Comparison of ENCODE assay signal across 23 mouse cellular contexts in genomic region chrX:71475992-71476391, GRCm38 (mm10). TPM values are rescaled to one million over a fixed set of nuclear protein-coding genes. Genes with fewer than 3 reads are reported as not detected.
DNase-seq lines count a peak whose midpoint lies in the region; ATAC-seq and TF ChIP-seq lines count a peak whose summit lies in the region.
"Had no signal": no experiment of that assay in that cellular context is flagged by ENCODE, and none has a peak within 500 bp of the region (broad histone marks: within the 10 kb centered on the region; RNA-seq: fewer than 3 reads in every experiment).

No protein-coding gene starts in this region.

- H3K4me1 ChIP-seq in limb, embryonic 14.5 days (ENCODE audit: control insufficient read depth, insufficient read depth, low read length), result no peaks in the 10 kb centered on the region
- peaks cover 6% of the 10 kb centered on the region; the same call in 1 of the 2 replicates for H3K4me1 ChIP-seq in limb, embryonic 10.5 days
- H3K4me1 ChIP-seq in kidney, embryonic 14.5 days (ENCODE audit: control insufficient read depth, insufficient read depth, low read length), result no peaks in the 10 kb centered on the region
- H3K4me1 ChIP-seq: heart, embryonic 12.5 days; hindbrain, embryonic 13.5 days; intestine, embryonic 15.5 days; midbrain, embryonic 12.5 days; neural tube, embryonic 12.5 days had no signal

- WGBS in limb, embryonic 14.5 days, result 37% methylated on average over 3 of the region's 3 CpGs
- 36% methylated on average over 3 of the region's 3 CpGs for WGBS in limb, embryonic 10.5 days
- WGBS in kidney, embryonic 14.5 days, result 78% methylated on average over 3 of the region's 3 CpGs

- H3K9ac ChIP-seq in limb, embryonic 14.5 days (ENCODE audit: low read depth, low read length, severe bottlenecking), result no peak overlapping the region
- H3K9ac ChIP-seq in kidney, embryonic 14.5 days (ENCODE audit: low read depth, low read length), result no peak overlapping the region
- H3K9ac ChIP-seq: heart, embryonic 12.5 days; hindbrain, embryonic 13.5 days; intestine, embryonic 15.5 days; limb, embryonic 15.5 days; midbrain, embryonic 12.5 days; neural tube, embryonic 12.5 days had no signal

- H3K4me2 ChIP-seq in limb, embryonic 14.5 days (replicated peaks; ENCODE audit: low read depth, low read length, severe bottlenecking), result no peak overlapping the region
- no peak overlapping the region for H3K4me2 ChIP-seq in kidney, embryonic 14.5 days (replicated peaks; ENCODE audit: low read depth, low read length)
- H3K4me2 ChIP-seq: heart, embryonic 12.5 days; hindbrain, embryonic 13.5 days; intestine, embryonic 15.5 days; limb, embryonic 15.5 days; midbrain, embryonic 12.5 days; neural tube, embryonic 12.5 days had no signal

- TF ChIP-seq POLR2A in limb, embryonic 14.5 days (IDR thresholded peaks at IDR 0.05; ENCODE audit: borderline replicate concordance, extremely low read depth, insufficient read depth, insufficient read length), result no peak

- no peak overlapping the region for H3K27ac ChIP-seq in limb, embryonic 14.5 days (replicated peaks; ENCODE audit: low read depth, low read length)
- H3K27ac ChIP-seq in limb, embryonic 10.5 days, result no peak overlapping the region
- no peak overlapping the region for H3K27ac ChIP-seq in kidney, embryonic 14.5 days (ENCODE audit: low read depth, low read length)
- H3K27ac ChIP-seq: gastrocnemius, adult 2 months; hindbrain, embryonic 13.5 days; intestine, embryonic 15.5 days; limb, embryonic 15.5 days; macrophage; midbrain, embryonic 12.5 days; neural tube, embryonic 12.5 days had no signal

- no peaks in the 10 kb centered on the region for H3K36me3 ChIP-seq in limb, embryonic 14.5 days (ENCODE audit: control insufficient read depth, insufficient read depth, low read length)
- H3K36me3 ChIP-seq in limb, embryonic 10.5 days, result no peaks in the 10 kb centered on the region
- no peaks in the 10 kb centered on the region for H3K36me3 ChIP-seq in kidney, embryonic 14.5 days (ENCODE audit: control insufficient read depth, insufficient read depth, low read length)
- H3K36me3 ChIP-seq: heart, embryonic 12.5 days; hindbrain, embryonic 13.5 days; intestine, embryonic 15.5 days; limb, embryonic 15.5 days; midbrain, embryonic 12.5 days; neural tube, embryonic 12.5 days had no signal

- no peak for ATAC-seq in limb, embryonic 14.5 days (ENCODE audit: low FRiP score, low read depth)
- ATAC-seq in kidney, embryonic 14.5 days (ENCODE audit: low FRiP score, low TSS enrichment), result no peak
- ATAC-seq: forebrain, embryonic 16.5 days; intestine, embryonic 15.5 days had no signal

- DNase-seq in limb, embryonic 14.5 days (ENCODE audit: low spot score), result peak; percentile 17
- no peak for DNase-seq in limb, embryonic 10.5 days (ENCODE audit: low spot score)
- DNase-seq in embryo, embryonic 10.5 days (ENCODE audit: low spot score), result peak; percentile 28
- DNase-seq in forelimb bud, embryonic 11.5 days (ENCODE audit: low read depth, low spot score), result peak; percentile 20
- no peak for DNase-seq in thymus, postnatal 14 days
- DNase-seq in cerebellum, adult 8-10 months, result no peak
- DNase-seq: adrenal gland, adult 8-10 months; B cell, adult 2 months; cerebellum, adult 9-11 months; gastrocnemius, adult 2 months; heart, postnatal 14 days; kidney, adult 9 months; right cerebral cortex, postnatal 4 days; thymus, adult 2 months had no signal

- no peaks in the 10 kb centered on the region for H3K27me3 ChIP-seq in limb, embryonic 14.5 days (ENCODE audit: control insufficient read depth, insufficient read depth, low read length)
- 0 out of 2 replicates have a peak, but pooled peaks cover 6% of the 10 kb centered on the region for H3K27me3 ChIP-seq in limb, embryonic 10.5 days (ENCODE audit: low read depth, poor library complexity, severe bottlenecking)
- H3K27me3 ChIP-seq in kidney, embryonic 14.5 days (ENCODE audit: control insufficient read depth, insufficient read depth, low read length), result no peaks in the 10 kb centered on the region
- H3K27me3 ChIP-seq: heart, embryonic 12.5 days; hindbrain, embryonic 13.5 days; intestine, embryonic 15.5 days; limb, embryonic 15.5 days; midbrain, embryonic 12.5 days; neural tube, embryonic 12.5 days had no signal

- H3K9me3 ChIP-seq in limb, embryonic 14.5 days (ENCODE audit: control insufficient read depth, low read length), result no peaks in the 10 kb centered on the region
- H3K9me3 ChIP-seq in limb, embryonic 10.5 days (replicated peaks), result no peaks in the 10 kb centered on the region
- no peaks in the 10 kb centered on the region for H3K9me3 ChIP-seq in kidney, embryonic 14.5 days (ENCODE audit: control insufficient read depth, low read length)
- H3K9me3 ChIP-seq: heart, embryonic 12.5 days; hindbrain, embryonic 13.5 days; intestine, embryonic 15.5 days; limb, embryonic 15.5 days; midbrain, embryonic 12.5 days; neural tube, embryonic 12.5 days had no signal

- no peak overlapping the region for H3K4me3 ChIP-seq in limb, embryonic 14.5 days (replicated peaks; ENCODE audit: low read length)
- no peak overlapping the region for H3K4me3 ChIP-seq in limb, embryonic 10.5 days
- H3K4me3 ChIP-seq in kidney, embryonic 14.5 days (ENCODE audit: low read length), result no peak overlapping the region
- H3K4me3 ChIP-seq: gastrocnemius, adult 2 months; heart, embryonic 12.5 days; hindbrain, embryonic 13.5 days; intestine, embryonic 15.5 days; limb, embryonic 15.5 days; midbrain, embryonic 12.5 days; neural tube, embryonic 12.5 days had no signal

RNA-seq across cellular contexts. Expression of gene Cd99l2, which starts 16.7 kb away (rescaled TPM):
- 27.5 and 30.6 TPM in 2 replicates for polyA plus RNA-seq in limb, embryonic 14.5 days (2012; rRNA removed)
- 28.2 and 28.8 TPM in 2 replicates for polyA plus RNA-seq in limb, embryonic 14.5 days (2014; fragmentation: Nextera tagmentation; extraction: Ambion mirVana)
- polyA plus RNA-seq in limb, embryonic 10.5 days (2016; fragmentation: Nextera tagmentation; extraction: Ambion mirVana), result 19.0 and 23.0 TPM in 2 replicates
- 19.9 and 21.1 TPM in 2 replicates for polyA plus RNA-seq in kidney, embryonic 14.5 days (2014; fragmentation: Nextera tagmentation; extraction: Ambion mirVana)

Comparison
In these comparisons a context has a peak if more than half of its experiments do, and no peak if none do; other contexts are left out.
1. DNase-seq: peak in limb, embryonic 14.5 days (single experiment), embryo, embryonic 10.5 days (single experiment) and forelimb bud, embryonic 11.5 days (single experiment); none in limb, embryonic 10.5 days (single experiment), thymus, postnatal 14 days (single experiment) and cerebellum, adult 8-10 months (single experiment).